Mouse (Mus musculus): ENCODE data around the gene Nek3.
"Not testable (repeated sequence)": the region's sequence is repeated elsewhere in the genome, so short reads cannot be mapped to it uniquely, and the experiment has no call there.

The Nek3 gene

GRCm38 (mm10) chr8:22143764-22144491, 22.3 kb downstream of the Nek3 start:
- no peak for DNase-seq (ENCODE audit: extremely low spot score, low spot score)

DNA sequence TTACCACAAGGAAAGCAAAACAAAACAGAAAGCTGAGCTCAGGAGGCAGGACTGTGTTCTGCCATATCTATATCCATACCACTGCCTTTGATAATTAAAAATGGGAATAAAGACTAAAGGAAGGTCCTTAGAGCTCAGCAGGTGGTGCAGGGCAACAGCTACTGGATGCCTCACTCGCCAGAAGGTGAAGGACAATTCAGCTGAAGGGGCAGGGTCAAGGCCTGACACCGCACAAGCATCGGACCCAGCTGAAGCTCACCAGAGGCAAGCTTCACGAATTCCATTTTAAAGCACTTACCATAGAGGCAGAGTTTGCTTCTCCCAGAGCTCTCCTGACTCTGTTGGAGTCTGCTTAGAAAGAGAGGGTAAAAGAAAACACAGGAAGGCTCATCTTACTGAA, 23.6 kb downstream of the Nek3 start:
- no peak for DNase-seq (ENCODE audit: extremely low spot score, low spot score)

DNA sequence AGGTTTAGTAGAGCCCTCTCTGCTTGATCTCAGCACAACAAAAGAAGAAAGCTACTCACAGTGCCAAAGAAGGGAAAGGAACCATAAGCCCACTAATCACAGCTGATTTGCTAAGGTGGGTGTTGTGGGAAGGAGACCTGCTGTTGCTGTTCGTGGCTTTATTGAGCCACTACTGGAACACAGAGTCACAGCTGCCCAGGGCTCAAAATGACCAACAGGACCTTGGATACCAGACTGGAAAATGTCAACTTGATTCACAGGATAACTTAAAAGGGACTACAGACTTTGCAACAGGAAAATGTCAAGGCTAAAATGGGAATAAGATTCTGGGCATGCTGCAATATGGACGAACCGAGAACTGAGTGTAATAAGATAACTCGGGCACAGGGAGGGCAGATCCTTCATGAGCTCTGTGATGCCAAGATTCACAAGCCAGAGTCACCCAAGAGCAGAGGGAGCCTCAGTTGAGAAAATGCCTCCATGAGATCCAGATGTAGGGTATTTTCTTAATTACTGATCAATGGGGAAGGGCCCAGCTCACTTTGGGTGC, 24.3 kb downstream of the Nek3 start:
- no peak for DNase-seq (ENCODE audit: extremely low spot score, low spot score)

- not testable (repeated sequence) for DNase-seq (ENCODE audit: extremely low spot score, low spot score)
Observed at GRCm38 (mm10) chr8:22136462-22136861, 29.8 kb downstream of the Nek3 start.

GRCm38 (mm10) chr8:22134750-22135135, 31.5 kb downstream of the Nek3 start:
- no peak for DNase-seq (ENCODE audit: extremely low spot score, low spot score)

GRCm38 (mm10) chr8:22134078-22134749, 32.0 kb downstream of the Nek3 start:
- DNase-seq (ENCODE audit: extremely low spot score, low spot score) = no peak

DNA sequence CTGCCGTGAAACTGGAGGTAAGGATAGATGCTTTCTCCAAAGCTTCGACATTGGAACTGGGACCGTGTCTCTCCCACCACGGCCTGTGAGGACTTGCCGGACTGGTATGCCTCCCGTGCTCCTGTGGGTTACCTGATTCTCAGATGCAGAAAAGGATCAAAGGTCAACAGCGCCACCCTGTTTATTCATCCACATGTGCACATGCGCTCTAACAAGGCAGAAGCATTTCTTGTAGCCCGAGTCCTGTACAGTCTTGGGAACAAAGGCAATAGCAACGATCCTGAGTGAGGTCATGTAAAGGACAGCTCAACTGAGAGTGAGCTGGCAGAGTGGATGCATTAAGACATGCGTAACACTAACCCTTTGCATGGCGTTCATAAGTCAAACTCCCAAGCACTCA, 34.2 kb downstream of the Nek3 start:
- no peak for DNase-seq (ENCODE audit: extremely low spot score, low spot score)

DNA sequence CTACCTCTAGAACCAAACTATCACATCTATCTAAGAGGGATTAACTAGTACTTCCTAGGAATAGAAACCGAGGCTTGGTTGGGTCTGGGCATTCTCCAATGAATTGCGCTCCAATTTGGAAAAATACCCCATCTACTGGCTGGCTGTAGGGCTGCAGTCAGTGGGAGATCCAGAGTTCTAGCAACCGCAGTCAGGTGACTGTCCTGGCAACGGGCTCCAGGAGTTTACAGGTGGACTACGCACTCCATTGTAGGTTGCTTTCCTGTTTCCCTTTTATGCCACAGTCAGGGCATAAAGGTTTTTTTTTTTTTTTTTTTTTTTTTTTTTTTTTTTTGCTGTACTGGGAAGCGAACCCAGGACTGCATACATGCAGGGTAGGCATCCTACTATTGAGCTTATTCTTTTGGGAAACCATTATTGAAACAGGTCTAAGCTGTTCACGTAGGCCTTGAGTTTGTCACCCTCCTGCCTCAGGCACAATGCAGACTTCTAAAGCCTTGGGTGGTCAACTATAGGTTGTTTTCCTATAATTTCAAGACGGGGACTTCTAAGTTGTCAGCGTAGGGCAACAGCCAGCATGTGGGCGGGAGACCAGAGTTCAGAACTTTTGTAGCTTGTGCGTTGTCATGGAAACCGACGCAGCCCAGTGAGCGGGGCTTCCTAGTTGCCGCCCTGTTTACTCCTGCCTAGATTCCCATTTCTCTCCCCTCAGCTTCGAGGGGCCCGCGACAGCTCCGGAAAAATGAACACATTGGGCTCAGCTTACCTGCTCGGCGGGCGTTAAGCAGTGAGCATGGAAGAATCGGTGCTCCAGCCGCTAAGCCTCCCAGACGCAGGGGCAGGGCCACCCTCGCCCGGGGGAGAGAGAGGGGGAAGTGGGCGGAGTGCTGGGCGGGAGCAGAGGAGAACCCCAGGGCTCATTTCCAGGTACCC, 41.7 kb downstream of the Nek3 start, which contains the start of gene Nek5:
Gene Nek5, minus strand, starts transcription at position 834 of the 933 bp plus-strand sequence.
- DNase-seq (ENCODE audit: extremely low spot score, low spot score) = peak; percentile 62

DNA sequence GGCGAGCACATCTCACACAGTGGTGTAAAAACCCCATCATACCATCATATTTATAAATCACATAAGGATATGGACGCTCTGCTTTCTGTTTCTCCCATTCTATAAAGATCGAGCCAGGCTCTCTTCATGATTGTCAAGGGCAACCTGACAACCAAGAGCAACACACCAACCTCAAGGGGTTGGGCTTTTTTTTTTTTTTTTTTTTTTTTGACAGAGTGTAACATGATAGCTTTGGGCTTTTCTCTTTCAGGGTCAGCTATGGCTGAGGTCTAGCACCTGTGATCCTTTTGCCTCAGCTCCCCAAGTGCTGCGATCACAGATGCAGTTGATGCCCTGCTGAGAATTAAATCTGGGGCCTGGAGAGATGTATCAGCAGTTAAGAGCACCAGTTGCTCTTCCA, 59.2 kb downstream of the Nek3 start:
- DNase-seq (ENCODE audit: extremely low spot score, low spot score) = no peak

DNA sequence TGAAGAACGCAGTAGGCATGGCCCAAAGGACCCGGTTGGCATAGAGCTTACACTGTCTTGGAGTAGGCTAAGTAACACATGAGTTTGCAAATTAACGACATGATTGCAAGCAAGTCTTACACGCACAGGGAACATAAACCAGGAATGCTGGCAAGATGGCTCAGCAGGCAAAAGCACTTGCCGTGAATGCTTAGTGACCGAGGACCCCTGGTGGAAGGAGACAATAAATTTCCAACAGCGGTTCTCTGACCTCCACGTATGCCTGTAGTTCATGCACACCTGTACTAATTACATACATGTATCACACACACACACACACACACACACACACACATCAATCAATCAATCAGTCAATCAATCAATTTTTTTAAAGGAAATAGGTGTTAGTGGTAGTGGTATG, 74.7 kb downstream of the Nek3 start:
- DNase-seq (ENCODE audit: extremely low spot score, low spot score) = no peak

GRCm38 (mm10) chr8:22089226-22089625, 77.0 kb downstream of the Nek3 start:
- DNase-seq (ENCODE audit: extremely low spot score, low spot score) = no peak

DNA sequence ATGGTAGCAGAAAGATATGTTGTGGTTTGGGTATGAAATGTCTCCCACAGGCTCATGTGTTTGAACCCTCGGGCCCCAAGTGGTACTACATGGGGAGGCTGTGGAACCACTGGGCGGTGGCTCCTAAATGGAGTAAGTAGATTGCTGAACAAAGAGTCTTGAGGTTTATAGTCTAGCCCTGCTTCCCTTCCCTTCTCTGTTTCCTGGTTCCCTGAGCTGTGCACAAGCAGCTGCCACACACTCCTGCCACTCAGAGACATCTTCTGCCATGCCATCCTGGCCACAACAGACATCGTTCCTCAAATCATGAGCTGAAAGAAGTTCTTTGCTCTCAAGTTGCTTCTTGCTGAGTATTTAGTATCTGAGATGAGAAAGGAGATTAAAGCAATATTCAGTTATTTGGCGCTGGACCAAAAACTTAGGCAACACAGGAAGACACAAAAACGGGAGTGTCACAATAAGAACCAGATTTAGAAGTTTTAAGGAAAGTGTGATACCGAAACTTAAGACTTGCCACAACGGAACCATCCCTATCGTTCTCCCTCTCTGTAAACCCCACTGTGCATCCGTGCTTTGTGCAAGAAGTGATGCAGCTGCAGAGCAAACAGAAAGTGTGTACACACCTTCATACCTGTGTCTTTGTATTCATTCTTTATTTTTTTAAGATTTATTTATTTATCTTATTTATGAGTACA, 86.8 kb downstream of the Nek3 start:
- DNase-seq (ENCODE audit: extremely low spot score, low spot score) = no peak
